Mouse (Mus musculus): Measurements from ENCODE around the gene Gucy1b2. TPM values are rescaled to one million over a fixed set of nuclear protein-coding genes. Genes with fewer than 3 reads are reported as not detected.

Gucy1b2 gene
- polyA plus RNA-seq, 1 experiment = not detected

DNA sequence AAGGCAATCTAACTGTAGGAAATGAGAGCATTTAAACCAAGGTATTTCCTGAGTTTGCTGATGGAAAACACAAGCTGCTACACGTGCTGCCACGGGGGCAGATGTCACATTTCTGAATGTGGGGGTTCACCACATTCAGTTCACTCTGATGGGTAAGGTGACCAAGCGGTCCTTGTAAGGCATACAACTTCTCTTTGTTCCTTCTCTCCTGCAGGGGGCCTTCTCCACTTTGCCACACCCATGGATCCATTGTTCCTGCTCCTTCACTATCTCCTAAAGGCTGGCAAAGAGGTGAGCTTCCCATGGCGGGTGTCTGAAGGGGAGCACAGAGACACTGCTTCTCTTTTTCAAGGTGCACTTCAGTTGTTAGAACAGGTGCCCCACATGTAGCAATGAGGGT is 105.9 kb downstream of the Gucy1b2 start:
- Histone ChIP-seq H3K4me1 (ENCODE audit: control insufficient read depth, insufficient read depth, low read length) (peaks cover 22% of the 10 kb centered on the region), H3K27ac (ENCODE audit: insufficient read depth, low read depth, low read length) (no peak overlapping the region), H3K4me3 (ENCODE audit: insufficient read depth, low read length) (no peak overlapping the region)
- TF ChIP-seq CTCF (IDR thresholded peaks at IDR 0.05; ENCODE audit: low read depth, low read length) (no peak), POLR2A (IDR thresholded peaks at IDR 0.05; ENCODE audit: borderline replicate concordance, low read depth, low read length) (no peak)

- no peak overlapping the region for H3K4me3 ChIP-seq (ENCODE audit: insufficient read depth, low read length)
- H3K4me1 ChIP-seq (ENCODE audit: control insufficient read depth, insufficient read depth, low read length) = peaks cover 25% of the 10 kb centered on the region
- TF ChIP-seq CTCF (IDR thresholded peaks at IDR 0.05; ENCODE audit: low read depth, low read length) = no peak
- H3K27ac ChIP-seq (ENCODE audit: insufficient read depth, low read depth, low read length) = no peak overlapping the region
Measured at GRCm38 (mm10) chr14:62349786-62350185, 106.3 kb downstream of the Gucy1b2 start.

DNA sequence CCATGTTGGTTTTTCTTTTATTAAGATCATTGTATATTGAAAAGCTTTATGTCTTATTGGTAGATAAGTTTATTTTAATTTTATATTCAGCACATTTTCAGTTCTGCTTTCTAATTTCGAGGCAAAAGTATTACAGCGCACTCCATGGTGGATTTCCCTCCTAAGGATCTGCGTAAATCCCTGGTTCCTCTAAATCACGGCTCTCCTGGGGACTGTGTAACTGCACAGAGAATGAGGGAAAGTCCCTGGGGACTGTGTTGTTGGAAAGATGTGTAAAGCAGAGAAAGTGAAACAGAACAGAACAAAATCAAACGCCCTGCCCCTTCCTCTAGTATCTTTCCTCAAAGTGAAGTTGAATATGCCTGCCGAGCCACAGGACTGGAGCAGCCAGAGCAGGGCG is 109.0 kb downstream of the Gucy1b2 start:
- Histone ChIP-seq H3K4me3 (ENCODE audit: insufficient read depth, low read length) (peak overlapping the region; percentile 45), H3K4me1 (ENCODE audit: control insufficient read depth, insufficient read depth, low read length) (peaks cover 36% of the 10 kb centered on the region), H3K27ac (ENCODE audit: insufficient read depth, low read depth, low read length) (peak overlapping the region; percentile 42)
- no peak for TF ChIP-seq POLR2A (IDR thresholded peaks at IDR 0.05; ENCODE audit: borderline replicate concordance, low read depth, low read length)
- TF ChIP-seq CTCF (IDR thresholded peaks at IDR 0.05; ENCODE audit: low read depth, low read length) = no peak

GRCm38 (mm10) chr14:62346570-62346969 is 109.5 kb downstream of the Gucy1b2 start:
- H3K27ac ChIP-seq (ENCODE audit: insufficient read depth, low read depth, low read length) = peak overlapping the region; percentile 22
- peaks cover 33% of the 10 kb centered on the region for H3K4me1 ChIP-seq (ENCODE audit: control insufficient read depth, insufficient read depth, low read length)
- peak overlapping the region; percentile 37 for H3K4me3 ChIP-seq (ENCODE audit: insufficient read depth, low read length)
- no peak for TF ChIP-seq CTCF (IDR thresholded peaks at IDR 0.05; ENCODE audit: low read depth, low read length)

Other genes starting within 250 kb of the Gucy1b2 start
- gene Rnaseh2b, start 163.7 kb downstream of the Gucy1b2 start, polyA plus RNA-seq (2012; ENCODE audit: insufficient read depth, insufficient read length, missing spikeins) = 20.7 and 32.1 TPM in 2 replicates
- gene Dleu7, start 163.2 kb downstream of the Gucy1b2 start, polyA plus RNA-seq (2012; ENCODE audit: insufficient read depth, insufficient read length, missing spikeins) = not detected in 2 replicates
- not detected in 2 replicates for gene Fam124a, start 99.4 kb upstream of the Gucy1b2 start, polyA plus RNA-seq (2012; ENCODE audit: insufficient read depth, insufficient read length, missing spikeins)
- gene Gm4131, start 110.6 kb upstream of the Gucy1b2 start, polyA plus RNA-seq (2012; ENCODE audit: insufficient read depth, insufficient read length, missing spikeins) = not detected in 2 replicates
- not detected in 2 replicates for gene Serpine3, start 207.4 kb upstream of the Gucy1b2 start, polyA plus RNA-seq (2012; ENCODE audit: insufficient read depth, insufficient read length, missing spikeins)

Measured in bone marrow macrophage, adult 2 months (primary cell).